Mouse (Mus musculus) left cerebral cortex, postnatal 10 days (tissue): ENCODE measurements at regions not wholly inside any gene's neighbourhood (a gene's known extent, or its start where the extent isn't known, plus 50 kb on each side); places are given as distances from the start of the nearest gene placed in this dataset.
A peak's percentile ranks its signal among the peaks of the same experiment; 100 is the strongest.

Experiments used
- DNase-seq, 2 experiments: peaks; one replicate each; pipeline ENCODE4 v3.0.0; 2021 to 2022; ENCODE audit warnings: low spot score in 2 of 2, mixed read lengths in 1 of 2; ENCODE audit errors: extremely low spot score in 1 of 2
- intact Hi-C: fragments of 180-260 bp; cut with DNase I; formaldehyde crosslinking; loops from one replicate; pipeline ENCODE4 v1.15.1; 2025

GRCm38 (mm10) chr12:29096033-29096913 is 344.7 kb downstream of the Eipr1 start:
- DNase-seq, result peak; percentile 53 to 67
- intact Hi-C loops, result no loop called here

GRCm38 (mm10) chr12:29100042-29100570 is 348.5 kb downstream of the Eipr1 start:
- no peak for DNase-seq
- intact Hi-C loops, result no loop called here

- intact Hi-C loops, result no loop called here
- DNase-seq, result no peak
Measured at GRCm38 (mm10) chr12:29106893-29107719, 355.5 kb downstream of the Eipr1 start.

GRCm38 (mm10) chr12:29107720-29108051 is 356.1 kb downstream of the Eipr1 start:
- DNase-seq, result no peak
- intact Hi-C loops, result no loop called here

- intact Hi-C loops, result no loop called here
- no peak for DNase-seq
Measured at GRCm38 (mm10) chr12:29118336-29118735, 366.7 kb downstream of the Eipr1 start.

GRCm38 (mm10) chr12:29121159-29121558 is 369.6 kb downstream of the Eipr1 start:
- DNase-seq, result no peak
- intact Hi-C loops, result no loop called here

GRCm38 (mm10) chr12:29122931-29123330 is 371.3 kb downstream of the Eipr1 start:
- DNase-seq, result no peak
- intact Hi-C loops, result no loop called here

- intact Hi-C loops, result no loop called here
- no peak for DNase-seq
Measured at GRCm38 (mm10) chr12:29124079-29124668, 372.6 kb downstream of the Eipr1 start.

GRCm38 (mm10) chr12:29128844-29129243 is 377.2 kb downstream of the Eipr1 start:
- intact Hi-C loops, result no loop called here
- DNase-seq, result peak in 1 of 2 experiments; percentile 57

- intact Hi-C loops, result no loop called here
- no peak for DNase-seq
Measured at GRCm38 (mm10) chr12:29129331-29129730, 377.7 kb downstream of the Eipr1 start.

GRCm38 (mm10) chr12:29134326-29134725 is 382.7 kb downstream of the Eipr1 start:
- intact Hi-C loops, result loop anchor here (10.0 kb wide), 1 partner anchor 430 kb away; no protein-coding TSS in a partner anchor
- DNase-seq, result no peak

GRCm38 (mm10) chr12:29136850-29137268 is 385.3 kb downstream of the Eipr1 start:
- intact Hi-C loops, result loop anchor here (10.0 kb wide), 1 partner anchor 432 kb away; no protein-coding TSS in a partner anchor

GRCm38 (mm10) chr12:29137455-29137854 is 385.9 kb downstream of the Eipr1 start:
- intact Hi-C loops, result loop anchor here (10.0 kb wide), 1 partner anchor 433 kb away; no protein-coding TSS in a partner anchor
- peak in 1 of 2 experiments; percentile 39 for DNase-seq

More at GRCm38 (mm10) chr12:29136850-29137268, 385.3 kb downstream of the Eipr1 start:
- DNase-seq, result peak; percentile 71 to 76

- intact Hi-C loops, result loop anchor here (5.0 kb wide), 1 partner anchor 387 kb away; the partner anchor contains the start of gene Myt1l
- no peak for DNase-seq
Measured at GRCm38 (mm10) chr12:29140576-29140975, 387.6 kb upstream of the Myt1l start.

- intact Hi-C loops, result loop anchor here (5.0 kb wide), 1 partner anchor 386 kb away; the partner anchor contains the start of gene Myt1l
Measured at GRCm38 (mm10) chr12:29141132-29141531, 387.1 kb upstream of the Myt1l start.

GRCm38 (mm10) chr12:29141855-29142254 is 386.3 kb upstream of the Myt1l start:
- intact Hi-C loops, result loop anchor here (5.0 kb wide), 1 partner anchor 385 kb away; the partner anchor contains the start of gene Myt1l
- no peak for DNase-seq

More at GRCm38 (mm10) chr12:29141132-29141531, 387.1 kb upstream of the Myt1l start:
- peak; percentile 84 for DNase-seq

GRCm38 (mm10) chr12:29143297-29143696 is 384.9 kb upstream of the Myt1l start:
- intact Hi-C loops, result loop anchor here (5.0 kb wide), 1 partner anchor 384 kb away; the partner anchor contains the start of gene Myt1l
- peak; percentile 81 to 84 for DNase-seq

GRCm38 (mm10) chr12:29160920-29161319 is 367.3 kb upstream of the Myt1l start:
- DNase-seq, result no peak

GRCm38 (mm10) chr12:29161546-29161945 is 366.6 kb upstream of the Myt1l start:
- intact Hi-C loops, result no loop called here
- no peak for DNase-seq

More at GRCm38 (mm10) chr12:29160920-29161319, 367.3 kb upstream of the Myt1l start:
- intact Hi-C loops, result no loop called here
